Mouse (Mus musculus) adrenal gland, postnatal 36 days (tissue): ENCODE measurements around the gene Lgalsl. TPM values are rescaled to one million over a fixed set of nuclear protein-coding genes. Genes with fewer than 3 reads are reported as not detected.

Source experiments
- DNase-seq, 2 experiments: peaks; one replicate each; pipeline ENCODE4 v3.0.0; 2021; ENCODE audit warnings: mixed read lengths in 1 of 2
- total RNA-seq, 2 experiments: library from RNA; stranded (reverse); gene quantifications; 2 replicates each; pipeline ENCODE4 v1.2.3; 2021

The Lgalsl gene
- total RNA-seq, 2 experiments from 2014 or later, result 24.3 to 36.9 TPM

- no peak for DNase-seq
Measured at GRCm38 (mm10) chr11:20782620-20783019, 48.2 kb downstream of the Lgalsl start.

- DNase-seq, result no peak
Measured at GRCm38 (mm10) chr11:20780312-20780711, 50.5 kb downstream of the Lgalsl start.

- no peak for DNase-seq
Measured at GRCm38 (mm10) chr11:20778861-20779563, 51.8 kb downstream of the Lgalsl start.

GRCm38 (mm10) chr11:20778298-20778697 is 52.6 kb downstream of the Lgalsl start:
- no peak for DNase-seq

- no peak for DNase-seq
Measured at GRCm38 (mm10) chr11:20776668-20777067, 54.2 kb downstream of the Lgalsl start.

Other genes starting within 250 kb of the Lgalsl start
- gene Aftph, start 89.5 kb downstream of the Lgalsl start, total RNA-seq, result 10 to 100 TPM; 53.3 to 70.6 TPM